Mouse (Mus musculus): ENCODE measurements at regions not wholly inside any gene's neighbourhood (a gene's known extent, or its start where the extent isn't known, plus 50 kb on each side); places are given as distances from the start of the nearest gene placed in this dataset.

DNA sequence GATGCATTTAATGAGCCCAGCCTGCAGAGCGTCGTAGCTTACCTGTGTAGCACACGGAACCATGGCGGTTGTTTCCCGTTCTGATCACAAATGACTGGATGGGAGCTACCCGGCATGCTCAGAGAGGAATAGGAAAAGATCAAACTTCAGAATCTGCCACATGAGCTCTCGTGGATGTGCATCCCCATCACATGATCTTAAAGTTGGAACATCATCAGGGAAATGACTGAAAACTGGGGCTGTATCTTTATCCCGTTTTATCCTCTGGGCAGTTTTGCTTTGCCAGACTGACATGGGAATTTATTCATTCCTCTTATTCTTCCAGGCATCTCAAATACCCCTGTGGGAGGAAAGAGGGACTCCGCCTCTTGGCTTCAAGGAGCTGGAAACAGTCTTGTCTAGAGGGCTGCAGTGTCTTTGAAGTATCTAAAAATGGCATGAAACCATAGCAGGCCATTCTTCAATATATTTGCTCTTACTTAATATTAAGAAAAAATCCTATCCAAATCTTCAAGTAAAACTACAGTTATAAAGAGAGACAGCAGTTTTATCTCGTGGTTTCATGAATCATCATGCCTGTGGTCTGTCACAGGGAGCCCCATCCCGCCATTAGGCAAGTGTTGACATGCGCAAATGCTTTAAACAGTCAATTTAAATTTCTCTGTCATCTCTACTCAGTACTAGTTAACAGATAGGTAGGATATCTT is 339.4 kb downstream of the Foxo1 start:
- in situ Hi-C loops (cut with MseI, MboI) = no loop called here

DNA sequence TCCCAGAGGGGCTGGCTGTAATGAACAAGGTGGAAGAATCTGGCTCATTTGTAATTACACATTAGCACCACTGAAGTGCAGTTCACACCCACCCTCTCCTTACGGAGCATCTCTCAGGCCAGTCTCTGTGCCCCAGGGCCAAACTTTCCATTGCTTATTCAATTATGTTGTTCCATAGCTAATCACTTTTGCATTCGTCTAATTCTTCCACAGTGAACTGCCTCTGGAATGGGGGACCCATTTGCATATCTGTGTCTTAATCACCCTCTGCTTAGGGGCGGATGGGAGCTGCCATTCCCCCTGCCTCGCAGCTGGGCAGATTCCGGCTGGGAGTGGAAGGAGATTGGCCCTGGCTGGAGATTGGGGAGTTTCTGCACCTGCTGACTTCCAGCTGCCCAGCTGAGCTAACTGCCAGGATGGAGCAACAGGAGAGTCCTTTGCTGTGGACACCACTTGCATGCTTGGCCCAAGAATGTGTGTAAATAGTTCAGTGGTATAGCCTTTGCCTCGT is 337.2 kb downstream of the Foxo1 start:
- in situ Hi-C loops (cut with MseI, MboI) = no loop called here

DNA sequence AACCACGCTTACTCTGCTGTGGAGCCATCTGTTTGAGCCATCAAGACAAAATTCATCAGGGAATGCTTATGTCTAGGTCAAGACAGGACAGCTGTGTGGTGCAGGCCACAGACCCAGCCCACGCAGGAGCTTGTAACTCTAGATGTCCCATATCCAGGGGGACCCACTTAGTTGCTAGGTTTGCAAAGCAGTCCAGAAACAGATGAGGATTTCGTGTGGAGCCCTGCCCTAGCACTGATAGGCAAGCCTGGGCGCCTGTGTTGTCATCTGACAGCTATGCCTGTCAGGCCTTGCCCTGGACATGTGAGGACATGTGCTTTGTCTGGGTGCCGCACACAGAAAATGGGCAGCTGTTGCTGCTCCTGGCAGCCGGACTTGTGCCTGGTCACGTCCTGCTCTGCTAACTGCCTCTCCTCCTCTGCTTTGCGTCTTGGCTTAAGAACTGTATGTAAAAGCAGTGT is 335.1 kb downstream of the Foxo1 start:
- in situ Hi-C loops (cut with MseI, MboI) = no loop called here

GRCm38 (mm10) chr3:52601011-52601745 is 333.0 kb downstream of the Foxo1 start:
- in situ Hi-C loops (cut with MseI, MboI) = no loop called here

GRCm38 (mm10) chr3:52600581-52600980 is 332.4 kb downstream of the Foxo1 start:
- in situ Hi-C loops (cut with MseI, MboI) = no loop called here

DNA sequence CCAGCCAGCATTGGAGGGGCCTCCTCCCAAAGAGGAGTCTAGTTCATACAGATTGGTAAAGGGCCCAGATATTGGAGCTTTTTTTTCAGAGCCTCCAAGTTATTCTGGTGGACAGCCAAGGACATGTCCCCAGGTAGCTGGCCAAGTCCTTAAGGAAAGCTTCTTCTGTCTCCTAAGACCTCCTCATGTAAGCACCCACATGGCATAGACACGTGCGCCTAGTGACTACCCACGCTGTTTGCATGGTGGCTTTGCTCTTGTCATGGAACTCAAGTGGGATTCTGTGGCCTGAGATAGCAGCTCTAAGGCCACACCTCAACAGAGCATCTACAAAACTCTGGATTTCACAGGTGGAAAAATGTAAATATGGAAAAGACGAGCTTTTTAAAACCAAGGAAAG is 332.0 kb downstream of the Foxo1 start:
- in situ Hi-C loops (cut with MseI, MboI) = no loop called here

- in situ Hi-C loops (cut with MseI, MboI) = no loop called here
These were observed 318.3 kb downstream of the Foxo1 start for GRCm38 (mm10) chr3:52586418-52586817.

GRCm38 (mm10) chr3:52579917-52580316 is 311.8 kb downstream of the Foxo1 start:
- in situ Hi-C loops (cut with MseI, MboI) = no loop called here

GRCm38 (mm10) chr3:52579096-52579495 is 311.0 kb downstream of the Foxo1 start:
- in situ Hi-C loops (cut with MseI, MboI) = no loop called here

- in situ Hi-C loops (cut with MseI, MboI) = no loop called here
These were observed 308.6 kb downstream of the Foxo1 start for GRCm38 (mm10) chr3:52576703-52577244.

GRCm38 (mm10) chr3:52575237-52575798 is 307.2 kb downstream of the Foxo1 start:
- in situ Hi-C loops (cut with MseI, MboI) = no loop called here

- in situ Hi-C loops (cut with MseI, MboI) = no loop called here
These were observed 306.2 kb downstream of the Foxo1 start for GRCm38 (mm10) chr3:52574341-52574740.

DNA sequence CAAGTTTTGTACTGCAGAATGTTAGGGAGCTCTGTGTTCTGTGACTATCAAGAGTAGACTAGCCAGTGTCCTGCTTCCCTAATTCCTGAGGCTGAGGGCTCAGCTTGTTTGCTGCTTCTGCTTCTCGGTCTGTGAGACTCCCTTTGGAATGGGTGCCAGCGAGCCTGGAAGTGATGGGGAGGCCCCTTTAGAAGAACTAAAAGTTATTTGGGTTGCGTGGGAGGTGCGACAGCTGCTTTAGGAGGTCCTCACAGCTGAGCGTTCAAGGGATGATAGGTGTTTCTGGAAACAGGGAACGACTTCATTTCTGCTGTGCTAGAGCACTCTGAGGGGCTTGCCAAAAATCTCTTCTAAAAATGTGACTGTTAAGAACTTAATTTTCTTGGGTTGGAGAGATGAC is 305.7 kb downstream of the Foxo1 start:
- in situ Hi-C loops (cut with MseI, MboI) = no loop called here

DNA sequence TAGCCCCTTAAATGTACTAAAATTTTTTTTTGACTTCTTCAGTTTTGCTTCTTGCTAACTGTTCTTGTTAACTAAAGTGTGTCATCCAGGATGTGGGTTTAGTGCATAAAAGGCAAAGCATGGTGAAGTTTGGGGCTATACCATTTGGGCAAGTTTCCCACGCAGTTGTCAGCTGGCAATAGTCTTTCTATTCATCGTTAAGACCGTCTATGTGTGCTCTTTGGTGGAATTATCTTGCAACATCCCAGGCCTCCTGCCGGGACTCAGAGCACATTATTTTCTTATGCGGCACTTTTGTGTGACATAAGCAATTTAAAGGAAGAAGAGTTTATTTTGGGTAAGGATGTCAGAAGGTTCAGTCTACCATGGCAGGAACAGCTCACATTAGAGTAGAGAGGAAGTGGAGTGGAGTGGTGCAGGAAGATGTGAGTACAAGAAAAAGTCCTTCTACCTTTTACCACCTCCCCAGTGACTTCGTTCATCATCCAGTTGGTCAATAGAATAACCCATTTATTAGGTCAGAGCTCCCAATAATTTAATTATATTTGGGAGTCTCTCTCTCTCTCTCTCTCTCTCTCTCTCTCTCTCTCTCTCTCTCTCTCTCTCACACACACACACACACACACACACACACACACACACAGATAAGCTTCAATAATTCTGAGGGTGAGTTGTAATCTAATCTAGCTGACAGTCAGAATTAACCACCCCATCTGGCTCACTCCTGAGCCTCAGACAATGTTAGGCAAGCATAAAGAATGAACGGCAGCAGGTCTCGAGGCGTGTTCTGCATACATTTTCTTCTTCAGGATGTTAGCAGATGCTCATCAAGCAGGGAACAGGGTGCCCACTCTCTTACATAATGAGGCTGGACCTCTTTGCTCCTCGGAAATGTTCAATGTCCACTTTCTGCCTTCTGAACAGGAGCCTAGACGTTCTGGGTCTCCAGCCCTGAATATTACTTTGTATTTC is 304.7 kb downstream of the Foxo1 start:
- in situ Hi-C loops (cut with MseI, MboI) = no loop called here

- in situ Hi-C loops (cut with MseI, MboI) = no loop called here
These were observed 299.7 kb downstream of the Foxo1 start for GRCm38 (mm10) chr3:52567606-52568372.

DNA sequence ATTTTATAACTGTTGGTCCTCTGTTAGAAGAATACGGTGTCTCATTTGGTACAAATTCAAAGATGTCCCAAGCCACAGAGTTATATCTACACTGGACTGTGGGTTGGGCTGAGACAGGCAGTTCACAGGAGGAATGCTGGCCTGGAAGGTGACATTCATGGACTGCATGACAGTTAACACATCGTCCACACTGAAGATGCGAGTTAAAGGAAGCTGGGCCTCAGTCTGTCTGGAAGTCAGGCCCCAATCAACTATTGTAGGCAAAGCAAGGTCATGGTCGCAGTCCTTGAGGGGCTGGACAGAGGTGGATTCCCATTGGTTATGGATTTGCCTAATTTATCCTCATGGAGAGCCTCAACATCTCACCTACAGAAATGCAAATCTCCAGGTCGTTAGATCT is 295.5 kb downstream of the Foxo1 start:
- in situ Hi-C loops (cut with MseI, MboI) = no loop called here

- in situ Hi-C loops (cut with MseI, MboI) = no loop called here
These were observed 294.7 kb downstream of the Foxo1 start for GRCm38 (mm10) chr3:52562816-52563215.

- in situ Hi-C loops (cut with MseI, MboI) = no loop called here
These were observed 291.3 kb downstream of the Foxo1 start for GRCm38 (mm10) chr3:52559481-52559880.

- in situ Hi-C loops (cut with MseI, MboI) = no loop called here
These were observed 290.6 kb downstream of the Foxo1 start for GRCm38 (mm10) chr3:52558765-52559164.

GRCm38 (mm10) chr3:52557296-52557695 is 289.2 kb downstream of the Foxo1 start:
- in situ Hi-C loops (cut with MseI, MboI) = no loop called here

Data from mouse trophoblast stem cell (cell line).